Mouse (Mus musculus) kidney, adult 2 months (tissue): ENCODE data around the gene Bpifb9a. TPM values are rescaled to one million over a fixed set of nuclear protein-coding genes. Genes with fewer than 3 reads are reported as not detected.
"Not testable (repeated sequence)": the region's sequence is repeated elsewhere in the genome, so short reads cannot be mapped to it uniquely, and the experiment has no call there.

Experiments
- DNase-seq: peaks from one replicate; pipeline ENCODE4 v3.0.0; 2021
- H3K27ac ChIP-seq: fragments of 200-500 bp; 2 replicates; pipeline ENCODE4 v1.5.1; 2012; ENCODE audit warnings: low read depth, low read length, control low read depth, inconsistent platforms; ENCODE audit not compliant: insufficient read depth
- H3K27me3 ChIP-seq: fragments of 200-500 bp; replicated peaks from 2 replicates; pipeline ENCODE4 v1.6.1; 2012; ENCODE audit warnings: mild to moderate bottlenecking, moderate library complexity, low read length, inconsistent platforms; ENCODE audit not compliant: control insufficient read depth, insufficient read depth
- H3K36me3 ChIP-seq: fragments of 200-500 bp; 2 replicates; pipeline ENCODE4 v1.6.1; 2012; ENCODE audit warnings: mild to moderate bottlenecking, moderate library complexity, low read length, inconsistent platforms; ENCODE audit not compliant: control insufficient read depth, insufficient read depth
- H3K4me1 ChIP-seq: fragments of 200-500 bp; 2 replicates; pipeline ENCODE4 v1.6.1; 2011; ENCODE audit warnings: low read length; ENCODE audit not compliant: control insufficient read depth, insufficient read depth
- H3K4me3 ChIP-seq: fragments of 200-500 bp; 2 replicates; pipeline ENCODE4 v1.5.1; 2011; ENCODE audit warnings: mild to moderate bottlenecking, low read depth, low read length, control low read depth; ENCODE audit not compliant: insufficient read depth
- CTCF ChIP-seq: fragments of 200-500 bp; conservative IDR thresholded peaks from 2 replicates; pipeline ENCODE4 v1.5.1; 2011; ENCODE audit warnings: low read depth, mild to moderate bottlenecking, control low read depth, low read length, moderate library complexity, mixed read lengths; ENCODE audit not compliant: insufficient read depth, insufficient read length
- POLR2A ChIP-seq: fragments of 200-500 bp; IDR thresholded peaks from one replicate; pipeline ENCODE4 v1.6.1; 2011; ENCODE audit warnings: low read depth, low read length, control low read depth
- WGBS: fragments of 180-500 bp; shearing (Covaris S2); methylation state at CpG from one replicate; pipeline ENCODE4 v1.1.7; 2018; 5-methylcytosine and 5-hydroxymethylcytosine counted together
- polyA plus RNA-seq: library from polyadenylated mRNA; depleted of rRNA; stranded (reverse); fragments of >200 nt; gene quantifications from 2 replicates; pipeline ENCODE4 v1.2.3, GENCODE M21; 2012; rRNA removed

Bpifb9a gene
- polyA plus RNA-seq = not detected in 2 replicates

GRCm38 (mm10) chr2:154257554-154257953 lies at the start of gene Bpifb9a:
Bpifb9a (plus strand) TSS chr2:154257854.
- WGBS = 85% methylated on average over 5 of the region's 5 CpGs
- not testable (repeated sequence) for H3K4me1 ChIP-seq, DNase-seq, H3K27ac ChIP-seq, H3K27me3 ChIP-seq, H3K4me3 ChIP-seq, H3K36me3 ChIP-seq

- H3K4me3 ChIP-seq = no peak overlapping the region
- H3K27me3 ChIP-seq = no peaks in the 10 kb centered on the region
- peak; percentile 8 for DNase-seq
- no peak overlapping the region for H3K27ac ChIP-seq
- no peaks in the 10 kb centered on the region for H3K4me1 ChIP-seq
- no peaks in the 10 kb centered on the region for H3K36me3 ChIP-seq
- 14% methylated on average over 3 of the region's 3 CpGs for WGBS
- TF ChIP-seq CTCF (0 out of 2 replicates have a peak, but pooled peaks have one; percentile 26), POLR2A (no peak)
Measured at GRCm38 (mm10) chr2:154209112-154209511, 48.5 kb upstream of the Bpifb9a start.

- DNase-seq = no peak
- H3K36me3 ChIP-seq = no peaks in the 10 kb centered on the region
- no peak overlapping the region for H3K4me3 ChIP-seq
- TF ChIP-seq CTCF (no peak), POLR2A (no peak)
- no peaks in the 10 kb centered on the region for H3K27me3 ChIP-seq
- no peaks in the 10 kb centered on the region for H3K4me1 ChIP-seq
- no peak overlapping the region for H3K27ac ChIP-seq
- WGBS = 13% methylated on average over 1 of the region's 1 CpGs
Measured at GRCm38 (mm10) chr2:154211121-154211520, 46.5 kb upstream of the Bpifb9a start.

- Histone ChIP-seq H3K27me3 (no peaks in the 10 kb centered on the region), H3K4me3 (no peak overlapping the region), H3K27ac (no peak overlapping the region), H3K36me3 (no peaks in the 10 kb centered on the region), H3K4me1 (no peaks in the 10 kb centered on the region)
- WGBS = 73% methylated on average over 4 of the region's 4 CpGs
- no peak for DNase-seq
- TF ChIP-seq POLR2A (no peak), CTCF (no peak)
Measured at GRCm38 (mm10) chr2:154211881-154212280, 45.8 kb upstream of the Bpifb9a start.

- no peak overlapping the region for H3K4me3 ChIP-seq
- 11% methylated on average over 5 of the region's 5 CpGs for WGBS
- no peaks in the 10 kb centered on the region for H3K36me3 ChIP-seq
- TF ChIP-seq POLR2A (no peak), CTCF (peak; percentile 86)
- peak; percentile 75 for DNase-seq
- no peaks in the 10 kb centered on the region for H3K27me3 ChIP-seq
- no peak overlapping the region for H3K27ac ChIP-seq
- no peaks in the 10 kb centered on the region for H3K4me1 ChIP-seq
Measured at GRCm38 (mm10) chr2:154215191-154215590, 42.5 kb upstream of the Bpifb9a start.

GRCm38 (mm10) chr2:154219950-154220349 lies 37.7 kb upstream of the Bpifb9a start:
- Histone ChIP-seq H3K4me3 (no peak overlapping the region), H3K27me3 (no peaks in the 10 kb centered on the region), H3K27ac (no peak overlapping the region), H3K36me3 (no peaks in the 10 kb centered on the region), H3K4me1 (no peaks in the 10 kb centered on the region)
- no peak for DNase-seq
- TF ChIP-seq CTCF (no peak), POLR2A (no peak)
- 74% methylated on average over 5 of the region's 5 CpGs for WGBS

- Histone ChIP-seq H3K4me3 (no peak within 1 kb of the TSS), H3K36me3 (no peaks in the 10 kb centered on the region), H3K27me3 (no peaks in the 10 kb centered on the region), H3K27ac (no peak within 1 kb of the TSS), H3K4me1 (no peaks in the 10 kb centered on the region)
- no peak for TF ChIP-seq CTCF
- peak; percentile 57 for DNase-seq
- 14% methylated on average over 14 of the region's 14 CpGs for WGBS
Measured at GRCm38 (mm10) chr2:154223265-154223916, 34.3 kb upstream of the Bpifb9a start, which contains the start of gene Bpifb5. Bpifb5 (plus strand) TSS chr2:154223742.

GRCm38 (mm10) chr2:154223917-154224273 lies 33.8 kb upstream of the Bpifb9a start:
- TF ChIP-seq CTCF = no peak
- TF ChIP-seq POLR2A = no peak
- DNase-seq = no peak
- no peaks in the 10 kb centered on the region for H3K4me1 ChIP-seq
- H3K4me3 ChIP-seq = no peak overlapping the region
- WGBS = 37% methylated on average over 2 of the region's 2 CpGs
- H3K36me3 ChIP-seq = no peaks in the 10 kb centered on the region
- no peak overlapping the region for H3K27ac ChIP-seq
- H3K27me3 ChIP-seq = no peaks in the 10 kb centered on the region
